Mouse (Mus musculus) E14TG2a.4 (cell line): ENCODE measurements around the gene Hnrnpa2b1.
"Not testable (repeated sequence)": the region's sequence is repeated elsewhere in the genome, so short reads cannot be mapped to it uniquely, and the experiment has no call there.

Experiments
- H3K27me3 ChIP-seq: 2 replicates; pipeline ENCODE4 v1.6.1; 2014; ENCODE audit warnings: low read length, control low read depth; ENCODE audit not compliant: insufficient read depth
- H3K36me3 ChIP-seq: 2 replicates; pipeline ENCODE4 v1.6.1; 2014; ENCODE audit warnings: low read length, control low read depth; ENCODE audit not compliant: insufficient read depth
- H3K4me1 ChIP-seq: replicated peaks from 2 replicates; pipeline ENCODE4 v1.6.1; 2014; ENCODE audit warnings: low read depth, low read length, control low read depth
- H3K4me3 ChIP-seq: replicated peaks from 2 replicates; pipeline ENCODE4 v1.5.1; 2014; ENCODE audit warnings: mild to moderate bottlenecking, low read length
- H3K9me3 ChIP-seq: 2 replicates; pipeline ENCODE4 v1.6.1; 2014; ENCODE audit warnings: low read length, control low read depth
- CTCF ChIP-seq: conservative IDR thresholded peaks from 2 replicates; pipeline ENCODE4 v1.5.1; 2014; ENCODE audit warnings: low read length
- NANOG ChIP-seq: IDR thresholded peaks from 2 replicates; pipeline ENCODE4 v1.6.1; 2014; ENCODE audit warnings: borderline replicate concordance, low read length, mixed read lengths
- POU5F1 ChIP-seq: IDR thresholded peaks from 2 replicates; pipeline ENCODE4 v1.6.1; 2014; ENCODE audit warnings: low read length, borderline replicate concordance

Gene Hnrnpa2b1

DNA sequence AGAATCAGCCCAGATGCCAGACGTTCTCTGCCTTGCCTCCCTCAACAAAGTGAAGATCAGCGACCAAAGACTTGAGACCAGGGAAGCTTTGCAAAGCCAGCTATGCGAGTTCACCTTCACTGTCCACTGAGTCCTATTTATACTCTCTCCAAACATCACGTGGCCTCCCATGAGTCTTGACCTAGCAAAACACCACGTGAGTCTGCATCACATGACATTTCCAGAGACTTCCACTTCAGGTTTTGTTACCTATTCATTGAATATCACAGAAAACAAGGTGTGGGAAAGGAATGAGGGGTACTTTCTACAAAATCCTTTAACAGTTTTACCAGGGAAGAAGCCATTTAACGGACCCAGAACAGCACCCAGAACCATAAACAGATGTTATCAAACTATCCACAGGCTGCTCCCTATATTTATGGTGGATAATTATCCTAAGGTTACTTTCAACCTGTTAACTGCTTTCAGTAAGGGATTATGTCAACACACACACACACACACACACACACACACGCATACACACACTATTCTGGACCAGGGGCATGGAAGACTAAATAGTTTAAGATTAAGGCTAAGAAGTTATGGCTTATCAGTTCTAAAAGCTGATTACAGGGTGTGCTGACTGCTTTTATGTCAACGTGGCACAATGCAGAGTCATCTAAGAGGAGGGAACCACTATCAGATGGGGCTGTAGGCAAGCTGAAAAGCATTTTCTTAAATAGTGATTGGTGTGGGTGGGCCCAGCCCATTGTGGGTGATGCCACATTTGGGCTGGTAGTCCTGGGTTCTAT lies 27.8 kb upstream of the Hnrnpa2b1 start:
- Histone ChIP-seq H3K4me1 (peaks cover 5% of the 10 kb centered on the region; the same call in 1 of the 2 replicates), H3K9me3 (peaks cover 3% of the 10 kb centered on the region; the same call in 1 of the 2 replicates), H3K27me3 (no peaks in the 10 kb centered on the region), H3K4me3 (no peak overlapping the region), H3K36me3 (no peaks in the 10 kb centered on the region)
- no peak for TF ChIP-seq NANOG

- Histone ChIP-seq H3K4me3 (no peak overlapping the region), H3K36me3 (0 out of 2 replicates have a peak, but pooled peaks cover 5% of the 10 kb centered on the region), H3K27me3 (no peaks in the 10 kb centered on the region), H3K9me3 (peaks cover 30% of the 10 kb centered on the region), H3K4me1 (peaks cover 20% of the 10 kb centered on the region)
- no peak for TF ChIP-seq NANOG
- no peak for TF ChIP-seq POU5F1
- no peak for TF ChIP-seq CTCF
Measured at GRCm38 (mm10) chr6:51489787-51490186, 20.1 kb upstream of the Hnrnpa2b1 start.

GRCm38 (mm10) chr6:51486731-51487130 lies 17.0 kb upstream of the Hnrnpa2b1 start:
- Histone ChIP-seq H3K27me3 (no peaks in the 10 kb centered on the region), H3K9me3 (peaks cover 30% of the 10 kb centered on the region), H3K4me3 (no peak overlapping the region), H3K36me3 (peaks cover 21% of the 10 kb centered on the region), H3K4me1 (peaks cover 21% of the 10 kb centered on the region)
- TF ChIP-seq NANOG (no peak), CTCF (no peak), POU5F1 (no peak)

GRCm38 (mm10) chr6:51486076-51486710 lies 16.5 kb upstream of the Hnrnpa2b1 start:
- H3K27me3 ChIP-seq: no peaks in the 10 kb centered on the region
- no peak for TF ChIP-seq POU5F1
- TF ChIP-seq CTCF: no peak
- no peak for TF ChIP-seq NANOG
- H3K36me3 ChIP-seq: peaks cover 26% of the 10 kb centered on the region
- no peak overlapping the region for H3K4me3 ChIP-seq
- peaks cover 30% of the 10 kb centered on the region for H3K9me3 ChIP-seq
- H3K4me1 ChIP-seq: peaks cover 21% of the 10 kb centered on the region

DNA sequence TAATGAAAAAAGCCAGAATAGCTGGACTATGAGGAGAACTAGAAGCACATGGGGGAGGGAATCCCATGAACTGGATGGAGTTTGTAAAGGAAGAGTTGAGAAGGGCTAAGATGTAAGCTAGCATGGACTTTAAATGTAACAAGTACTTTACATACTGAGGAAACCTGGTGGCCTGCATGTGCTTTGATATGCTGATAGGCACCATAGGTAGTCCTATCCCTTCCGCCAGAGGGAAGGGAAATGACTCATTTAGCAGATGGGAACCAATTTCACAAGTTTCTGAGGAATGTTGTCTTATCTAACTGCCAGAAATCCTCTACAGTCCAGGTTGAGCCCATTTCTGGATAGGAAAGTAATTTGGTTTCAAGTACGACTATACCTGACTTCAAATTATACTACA lies 16.0 kb upstream of the Hnrnpa2b1 start:
- H3K36me3 ChIP-seq: peaks cover 32% of the 10 kb centered on the region
- peaks cover 20% of the 10 kb centered on the region for H3K4me1 ChIP-seq
- TF ChIP-seq NANOG: no peak; the same call in 1 of the 2 replicates
- TF ChIP-seq CTCF: no peak
- TF ChIP-seq POU5F1: no peak; the same call in 1 of the 2 replicates
- H3K9me3 ChIP-seq: peaks cover 30% of the 10 kb centered on the region
- H3K27me3 ChIP-seq: no peaks in the 10 kb centered on the region
- H3K4me3 ChIP-seq: no peak overlapping the region

GRCm38 (mm10) chr6:51484556-51484955 lies 14.9 kb upstream of the Hnrnpa2b1 start:
- H3K4me3 ChIP-seq, H3K27me3 ChIP-seq: not testable (repeated sequence)
- H3K4me1 ChIP-seq: peaks cover 16% of the 10 kb centered on the region
- H3K36me3 ChIP-seq: peaks cover 42% of the 10 kb centered on the region
- H3K9me3 ChIP-seq: peaks cover 30% of the 10 kb centered on the region

DNA sequence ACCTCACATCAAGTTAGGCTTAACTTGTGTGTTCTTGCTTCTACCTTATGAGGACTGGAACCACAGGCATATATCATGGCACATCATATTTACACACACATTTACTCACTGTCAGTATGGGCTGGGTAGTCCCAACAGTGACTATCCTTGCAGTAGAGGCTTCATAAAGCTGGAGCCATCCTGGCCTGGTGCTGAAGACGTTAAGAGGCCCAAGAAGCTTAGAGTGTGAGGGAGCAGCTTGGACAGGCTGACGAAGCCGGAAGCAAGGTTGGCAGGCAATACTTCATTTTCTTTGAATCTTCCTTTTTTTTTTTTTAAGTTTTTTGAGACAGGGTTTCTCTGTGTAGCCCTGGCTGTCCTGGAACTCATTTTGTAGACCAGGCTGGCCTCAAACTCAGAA lies 14.2 kb upstream of the Hnrnpa2b1 start:
- peaks cover 17% of the 10 kb centered on the region for H3K4me1 ChIP-seq
- no peak overlapping the region for H3K4me3 ChIP-seq
- H3K27me3 ChIP-seq: no peaks in the 10 kb centered on the region
- H3K36me3 ChIP-seq: peaks cover 49% of the 10 kb centered on the region
- peaks cover 30% of the 10 kb centered on the region for H3K9me3 ChIP-seq
- TF ChIP-seq POU5F1 (no peak), CTCF (no peak), NANOG (no peak)

DNA sequence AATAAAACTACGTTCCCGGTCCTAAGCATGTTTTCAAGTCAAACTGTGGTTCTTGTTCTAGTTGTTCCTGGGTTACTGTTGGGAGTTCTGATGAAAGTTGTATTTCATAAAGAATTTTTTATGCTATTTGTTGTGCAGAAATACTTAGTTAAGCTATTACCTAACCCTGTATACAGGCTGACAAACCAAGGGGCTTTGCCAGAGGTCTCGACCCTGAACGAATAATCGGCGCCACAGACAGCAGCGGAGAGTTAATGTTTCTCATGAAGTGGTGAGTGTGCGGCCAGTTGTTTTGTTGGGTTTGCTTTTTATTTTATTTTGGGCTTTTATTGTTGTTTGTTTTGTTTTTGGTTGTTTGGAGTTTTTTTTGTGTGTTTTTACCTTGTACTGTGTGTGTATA lies 11.9 kb upstream of the Hnrnpa2b1 start:
- no peaks in the 10 kb centered on the region for H3K27me3 ChIP-seq
- H3K9me3 ChIP-seq: peaks cover 11% of the 10 kb centered on the region
- H3K4me3 ChIP-seq: no peak overlapping the region
- H3K36me3 ChIP-seq: peaks cover 69% of the 10 kb centered on the region
- H3K4me1 ChIP-seq: peaks cover 31% of the 10 kb centered on the region
- TF ChIP-seq CTCF: no peak
- TF ChIP-seq NANOG: no peak
- TF ChIP-seq POU5F1: no peak

DNA sequence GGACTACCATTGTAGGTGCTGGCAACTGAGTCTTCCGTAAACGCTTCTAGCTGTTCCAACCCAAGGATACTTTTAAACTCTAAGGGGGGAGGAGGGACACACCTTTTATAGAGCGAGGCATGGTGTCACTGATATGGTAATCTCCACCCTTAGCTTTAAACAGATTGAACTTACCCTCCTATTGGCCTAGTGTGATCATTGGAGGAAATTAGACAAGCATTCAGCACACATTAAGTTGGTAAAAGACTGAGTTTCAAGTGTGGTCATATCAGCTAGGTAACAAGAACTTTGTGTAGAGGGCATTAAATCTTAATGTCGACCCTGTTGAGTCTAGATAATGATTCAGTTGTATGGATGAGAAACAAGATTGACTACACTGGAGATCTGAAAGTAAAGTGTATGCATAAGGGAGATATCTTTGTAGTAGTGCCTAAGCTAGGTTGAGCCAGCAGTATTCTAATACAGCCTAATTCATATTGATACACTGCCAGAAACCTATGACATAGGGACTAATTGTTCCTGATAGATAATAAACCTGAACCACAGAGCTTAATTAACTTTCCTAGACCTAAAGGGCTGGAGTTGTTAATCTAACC lies 9.5 kb upstream of the Hnrnpa2b1 start:
- Histone ChIP-seq H3K9me3 (no peaks in the 10 kb centered on the region), H3K27me3 (no peaks in the 10 kb centered on the region), H3K36me3 (peaks cover 87% of the 10 kb centered on the region), H3K4me3 (no peak overlapping the region), H3K4me1 (peaks cover 42% of the 10 kb centered on the region)
- TF ChIP-seq NANOG: no peak
- no peak for TF ChIP-seq CTCF
- TF ChIP-seq POU5F1: no peak
